Mouse (Mus musculus) kidney, adult 2 months (tissue): ENCODE data around the gene Gm10642. TPM values are rescaled to one million over a fixed set of nuclear protein-coding genes. Genes with fewer than 3 reads are reported as not detected.

Experiments used
- DNase-seq: peaks from one replicate; pipeline ENCODE4 v3.0.0; 2021
- H3K27ac ChIP-seq: fragments of 200-500 bp; 2 replicates; pipeline ENCODE4 v1.5.1; 2012; ENCODE audit warnings: low read depth, low read length, control low read depth, inconsistent platforms; ENCODE audit not compliant: insufficient read depth
- H3K27me3 ChIP-seq: fragments of 200-500 bp; replicated peaks from 2 replicates; pipeline ENCODE4 v1.6.1; 2012; ENCODE audit warnings: mild to moderate bottlenecking, moderate library complexity, low read length, inconsistent platforms; ENCODE audit not compliant: control insufficient read depth, insufficient read depth
- H3K36me3 ChIP-seq: fragments of 200-500 bp; 2 replicates; pipeline ENCODE4 v1.6.1; 2012; ENCODE audit warnings: mild to moderate bottlenecking, moderate library complexity, low read length, inconsistent platforms; ENCODE audit not compliant: control insufficient read depth, insufficient read depth
- H3K4me1 ChIP-seq: fragments of 200-500 bp; 2 replicates; pipeline ENCODE4 v1.6.1; 2011; ENCODE audit warnings: low read length; ENCODE audit not compliant: control insufficient read depth, insufficient read depth
- H3K4me3 ChIP-seq: fragments of 200-500 bp; 2 replicates; pipeline ENCODE4 v1.5.1; 2011; ENCODE audit warnings: mild to moderate bottlenecking, low read depth, low read length, control low read depth; ENCODE audit not compliant: insufficient read depth
- CTCF ChIP-seq: fragments of 200-500 bp; conservative IDR thresholded peaks from 2 replicates; pipeline ENCODE4 v1.5.1; 2011; ENCODE audit warnings: low read depth, mild to moderate bottlenecking, control low read depth, low read length, moderate library complexity, mixed read lengths; ENCODE audit not compliant: insufficient read depth, insufficient read length
- POLR2A ChIP-seq: fragments of 200-500 bp; IDR thresholded peaks from one replicate; pipeline ENCODE4 v1.6.1; 2011; ENCODE audit warnings: low read depth, low read length, control low read depth
- WGBS: fragments of 180-500 bp; shearing (Covaris S2); methylation state at CpG from one replicate; pipeline ENCODE4 v1.1.7; 2018; 5-methylcytosine and 5-hydroxymethylcytosine counted together
- polyA plus RNA-seq: library from polyadenylated mRNA; depleted of rRNA; stranded (reverse); fragments of >200 nt; gene quantifications from 2 replicates; pipeline ENCODE4 v1.2.3, GENCODE M21; 2012; rRNA removed

The Gm10642 gene
- polyA plus RNA-seq: 0.38 and 0.41 TPM in 2 replicates

GRCm38 (mm10) chr9:70656130-70657007 is at the start of gene Gm10642:
TSS of gene Gm10642 (plus strand) at chr9:70656251.
- DNase-seq: peak; percentile 90
- Histone ChIP-seq H3K4me1 (peaks cover 18% of the 10 kb centered on the region), H3K27me3 (no peaks in the 10 kb centered on the region), H3K27ac (peak within 1 kb of the TSS; percentile 87), H3K4me3 (peak within 1 kb of the TSS; percentile 79), H3K36me3 (no peaks in the 10 kb centered on the region)
- under 1% methylated on average over 70 of the region's 72 CpGs for WGBS
- TF ChIP-seq POLR2A (no peak), CTCF (no peak)

GRCm38 (mm10) chr9:70611026-70611673 is 44.9 kb upstream of the Gm10642 start:
- Histone ChIP-seq H3K27me3 (no peaks in the 10 kb centered on the region), H3K4me1 (no peaks in the 10 kb centered on the region), H3K27ac (no peak overlapping the region), H3K4me3 (no peak overlapping the region), H3K36me3 (peaks cover 7% of the 10 kb centered on the region)
- no peak for TF ChIP-seq POLR2A
- no peak for TF ChIP-seq CTCF
- WGBS: 68% methylated on average over 3 of the region's 3 CpGs
- DNase-seq: no peak

GRCm38 (mm10) chr9:70629711-70630110 is 26.3 kb upstream of the Gm10642 start:
- Histone ChIP-seq H3K27me3 (no peaks in the 10 kb centered on the region), H3K4me3 (no peak overlapping the region), H3K36me3 (peaks cover 5% of the 10 kb centered on the region), H3K27ac (no peak overlapping the region), H3K4me1 (peaks cover 3% of the 10 kb centered on the region)
- DNase-seq: no peak
- 76% methylated on average over 2 of the region's 2 CpGs for WGBS
- no peak for TF ChIP-seq CTCF
- no peak for TF ChIP-seq POLR2A

- Histone ChIP-seq H3K27me3 (no peaks in the 10 kb centered on the region), H3K4me1 (peaks cover 3% of the 10 kb centered on the region), H3K27ac (peak overlapping the region; percentile 60; the same call in 1 of the 2 replicates), H3K4me3 (no peak overlapping the region), H3K36me3 (peaks cover 2% of the 10 kb centered on the region)
- TF ChIP-seq POLR2A: no peak
- no peak for TF ChIP-seq CTCF
- WGBS: 24% methylated on average over 5 of the region's 5 CpGs
- DNase-seq: peak; percentile 34
Observed at GRCm38 (mm10) chr9:70631665-70632064, 24.4 kb upstream of the Gm10642 start.

GRCm38 (mm10) chr9:70636748-70637147 is 19.3 kb upstream of the Gm10642 start:
- H3K36me3 ChIP-seq: peaks cover 2% of the 10 kb centered on the region; the same call in 1 of the 2 replicates
- no peaks in the 10 kb centered on the region for H3K27me3 ChIP-seq
- TF ChIP-seq CTCF: no peak
- TF ChIP-seq POLR2A: no peak
- WGBS: 85% methylated on average over 2 of the region's 2 CpGs
- no peak for DNase-seq
- H3K4me1 ChIP-seq: peaks cover under 1% of the 10 kb centered on the region
- H3K4me3 ChIP-seq: no peak overlapping the region
- H3K27ac ChIP-seq: no peak overlapping the region

DNA sequence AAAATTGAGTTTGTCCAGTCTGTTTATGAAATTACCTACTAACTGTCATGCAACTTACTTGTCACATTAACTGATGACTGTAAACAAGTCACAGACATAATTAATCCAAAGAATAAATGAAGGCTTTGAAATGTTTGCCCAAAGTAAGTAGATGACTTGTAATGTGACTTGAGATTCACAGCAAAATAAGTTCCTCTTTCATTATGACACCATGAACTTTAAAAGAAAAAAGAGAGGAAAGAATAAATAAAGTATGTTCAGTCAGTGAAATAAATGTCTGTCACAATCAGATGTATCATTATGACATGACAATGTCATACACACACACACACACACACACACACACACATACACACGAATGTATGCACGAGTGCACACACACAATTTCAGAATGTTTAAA is 5.8 kb upstream of the Gm10642 start:
- H3K36me3 ChIP-seq: no peaks in the 10 kb centered on the region; the same call in 1 of the 2 replicates
- 64% methylated on average over 2 of the region's 2 CpGs for WGBS
- H3K4me3 ChIP-seq: no peak overlapping the region
- no peak for DNase-seq
- TF ChIP-seq POLR2A (no peak), CTCF (no peak)
- H3K27me3 ChIP-seq: no peaks in the 10 kb centered on the region
- peaks cover 18% of the 10 kb centered on the region for H3K4me1 ChIP-seq
- no peak overlapping the region for H3K27ac ChIP-seq

- H3K36me3 ChIP-seq: no peaks in the 10 kb centered on the region; the same call in 1 of the 2 replicates
- TF ChIP-seq POLR2A (no peak), CTCF (no peak)
- H3K27me3 ChIP-seq: no peaks in the 10 kb centered on the region
- WGBS: 96% methylated on average over 1 of the region's 1 CpGs
- H3K27ac ChIP-seq: no peak overlapping the region
- no peak for DNase-seq
- peaks cover 18% of the 10 kb centered on the region for H3K4me1 ChIP-seq
- no peak overlapping the region for H3K4me3 ChIP-seq
Observed at GRCm38 (mm10) chr9:70650994-70651393, 5.1 kb upstream of the Gm10642 start.
